Mouse (Mus musculus) kidney, adult 9 months (tissue): ENCODE results near the gene Spock1.

Experiments
- DNase-seq: peaks from one replicate; pipeline ENCODE4 v3.0.0; 2022

Gene Spock1

GRCm38 (mm10) chr13:57796951-57797692 lies 111.0 kb downstream of the Spock1 start:
- DNase-seq = no peak

- DNase-seq = no peak
Measured at GRCm38 (mm10) chr13:57793643-57794240, 114.4 kb downstream of the Spock1 start.

- no peak for DNase-seq
Measured at GRCm38 (mm10) chr13:57789796-57790195, 118.3 kb downstream of the Spock1 start.

- DNase-seq = no peak
Measured at GRCm38 (mm10) chr13:57788299-57788698, 119.8 kb downstream of the Spock1 start.

- no peak for DNase-seq
Measured at GRCm38 (mm10) chr13:57786278-57786677, 121.9 kb downstream of the Spock1 start.

GRCm38 (mm10) chr13:57782975-57783374 lies 125.2 kb downstream of the Spock1 start:
- DNase-seq = no peak

GRCm38 (mm10) chr13:57782107-57782561 lies 126.0 kb downstream of the Spock1 start:
- no peak for DNase-seq

- DNase-seq = peak; percentile 5
Measured at GRCm38 (mm10) chr13:57779146-57779545, 129.0 kb downstream of the Spock1 start.

GRCm38 (mm10) chr13:57778524-57778923 lies 129.6 kb downstream of the Spock1 start:
- DNase-seq = no peak

GRCm38 (mm10) chr13:57771998-57772397 lies 136.1 kb downstream of the Spock1 start:
- no peak for DNase-seq

- DNase-seq = peak; percentile 11
Measured at GRCm38 (mm10) chr13:57766721-57767120, 141.4 kb downstream of the Spock1 start.

- DNase-seq = no peak
Measured at GRCm38 (mm10) chr13:57761122-57761521, 147.0 kb downstream of the Spock1 start.

GRCm38 (mm10) chr13:57760618-57761017 lies 147.5 kb downstream of the Spock1 start:
- no peak for DNase-seq

GRCm38 (mm10) chr13:57756316-57756715 lies 151.8 kb downstream of the Spock1 start:
- DNase-seq = no peak

GRCm38 (mm10) chr13:57750831-57751230 lies 157.3 kb downstream of the Spock1 start:
- no peak for DNase-seq

- no peak for DNase-seq
Measured at GRCm38 (mm10) chr13:57744667-57745066, 163.5 kb downstream of the Spock1 start.

- DNase-seq = no peak
Measured at GRCm38 (mm10) chr13:57741186-57741585, 166.9 kb downstream of the Spock1 start.

- no peak for DNase-seq
Measured at GRCm38 (mm10) chr13:57740473-57740872, 167.7 kb downstream of the Spock1 start.

GRCm38 (mm10) chr13:57736060-57736459 lies 172.1 kb downstream of the Spock1 start:
- DNase-seq = no peak

GRCm38 (mm10) chr13:57734549-57734948 lies 173.6 kb downstream of the Spock1 start:
- DNase-seq = no peak

GRCm38 (mm10) chr13:57733521-57733920 lies 174.6 kb downstream of the Spock1 start:
- no peak for DNase-seq

- no peak for DNase-seq
Measured at GRCm38 (mm10) chr13:57732251-57732650, 175.9 kb downstream of the Spock1 start.

- no peak for DNase-seq
Measured at GRCm38 (mm10) chr13:57727716-57728115, 180.4 kb downstream of the Spock1 start.

- DNase-seq = no peak
Measured at GRCm38 (mm10) chr13:57726654-57727053, 181.5 kb downstream of the Spock1 start.
